Mouse (Mus musculus): ENCODE results near the gene Zdhhc22.

- TF ChIP-seq ZNF384 (IDR thresholded peaks at IDR 0.05; ENCODE audit: low read depth, low read length) (no peak), USF1 (IDR thresholded peaks at IDR 0.05; ENCODE audit: low read depth, low read length) (no peak), CHD2 (IDR thresholded peaks at IDR 0.05; ENCODE audit: low read length) (no peak), BHLHE40 (IDR thresholded peaks at IDR 0.05; ENCODE audit: borderline replicate concordance, low read depth, low read length) (no peak), MEF2A (IDR thresholded peaks at IDR 0.05; ENCODE audit: extremely low read depth, insufficient replicate concordance, low read depth, low read length, poor library complexity, severe bottlenecking) (no peak)
Measured at GRCm38 (mm10) chr12:86995931-86996330, 5.7 kb upstream of the Zdhhc22 start.
